Mouse (Mus musculus) neural tube, embryonic 14.5 days (tissue): ENCODE measurements around the gene Ces1b. TPM values are rescaled to one million over a fixed set of nuclear protein-coding genes. Genes with fewer than 3 reads are reported as not detected.

Experiments used
- ATAC-seq: fragments of 200-750 bp; cut with Nextera tagmentation; 2 replicates; pipeline ENCODE4 v1.8.0; 2017; ENCODE audit warnings: low read depth, mild to moderate bottlenecking, moderate TSS enrichment, moderate library complexity
- H3K27ac ChIP-seq: fragments of 300-500 bp; sonication (generic); 2 replicates; pipeline ENCODE4 v1.5.1; 2014; ENCODE audit warnings: low read depth, mild to moderate bottlenecking, control low read depth, low read length, moderate library complexity, mixed read lengths
- H3K27me3 ChIP-seq: fragments of 300-500 bp; sonication (generic); 2 replicates; pipeline ENCODE4 v1.6.1; 2014; ENCODE audit warnings: low read length; ENCODE audit not compliant: control insufficient read depth, insufficient read depth
- H3K36me3 ChIP-seq: fragments of 300-500 bp; sonication (generic); 2 replicates; pipeline ENCODE4 v1.6.1; 2014; ENCODE audit warnings: low read length, mixed read lengths; ENCODE audit not compliant: control insufficient read depth, insufficient read depth
- H3K4me1 ChIP-seq: fragments of 300-500 bp; sonication (generic); 2 replicates; pipeline ENCODE4 v1.6.1; 2014; ENCODE audit warnings: low read length; ENCODE audit not compliant: control insufficient read depth, insufficient read depth
- H3K4me2 ChIP-seq: fragments of 300-500 bp; sonication (generic); 2 replicates; pipeline ENCODE4 v1.6.1; 2014; ENCODE audit warnings: mild to moderate bottlenecking, low read depth, low read length, control low read depth
- H3K4me3 ChIP-seq: fragments of 300-500 bp; sonication (generic); 2 replicates; pipeline ENCODE4 v1.5.1; 2014; ENCODE audit warnings: low read depth, low read length, control low read depth, mixed read lengths
- H3K9ac ChIP-seq: fragments of 300-500 bp; sonication (generic); replicated peaks from 2 replicates; pipeline ENCODE4 v1.6.1; 2014; ENCODE audit warnings: low read depth, mild to moderate bottlenecking, control low read depth, low read length, mixed read lengths
- H3K9me3 ChIP-seq: fragments of 300-500 bp; sonication (generic); 2 replicates; pipeline ENCODE4 v1.6.1; 2016; ENCODE audit warnings: low read length; ENCODE audit not compliant: control insufficient read depth
- WGBS: fragments of 180-500 bp; shearing (Covaris S2); extraction: QIAGEN DNeasy Blood & Tissue Kit; methylation state at CpG from one replicate; pipeline ENCODE4 v1.1.7; 2014; 5-methylcytosine and 5-hydroxymethylcytosine counted together
- polyA plus RNA-seq: library from polyadenylated mRNA; unstranded; fragments of >200 nt; fragmentation: Nextera tagmentation; extraction: Ambion mirVana; gene quantifications from 2 replicates; pipeline ENCODE4 v1.2.1, GENCODE M21; 2014

The Ces1b gene
- not detected in 2 replicates for polyA plus RNA-seq

- no peak within 1 kb of the TSS for H3K4me3 ChIP-seq
- WGBS: 87% methylated on average over 2 of the region's 2 CpGs
Observed at GRCm38 (mm10) chr8:93079887-93080286, at the start of gene Ces1b. TSS of gene Ces1b (minus strand) at chr8:93080017.

GRCm38 (mm10) chr8:93126476-93126875, 46.7 kb upstream of the Ces1b start:
- no peak for ATAC-seq

More at GRCm38 (mm10) chr8:93079887-93080286, at the start of gene Ces1b:
- Histone ChIP-seq H3K27me3 (no peaks in the 10 kb centered on the region), H3K27ac (no peak within 1 kb of the TSS), H3K4me2 (no peak within 1 kb of the TSS), H3K9ac (no peak within 1 kb of the TSS), H3K4me1 (no peaks in the 10 kb centered on the region), H3K36me3 (no peaks in the 10 kb centered on the region), H3K9me3 (no peaks in the 10 kb centered on the region)
- no peak for ATAC-seq

DNA sequence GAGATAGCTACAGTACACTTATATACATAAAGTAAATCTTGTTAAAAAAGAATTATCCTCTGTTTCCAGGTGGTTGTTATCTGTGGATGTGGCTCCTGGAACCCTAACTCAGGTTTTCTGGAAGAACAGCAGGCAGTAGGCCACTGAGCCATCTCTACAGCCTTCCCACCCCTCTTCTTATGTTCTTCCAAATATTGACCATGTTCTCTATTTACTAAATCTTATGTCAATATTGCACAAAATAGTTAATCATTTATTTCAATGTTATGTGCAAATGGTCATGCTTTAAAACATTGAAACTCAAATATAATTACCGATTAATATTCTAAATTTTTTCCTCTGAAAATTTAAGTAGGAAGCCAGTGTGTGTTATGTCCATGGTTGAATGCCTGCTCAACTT, 42.2 kb upstream of the Ces1b start:
- Histone ChIP-seq H3K4me1 (no peaks in the 10 kb centered on the region), H3K4me3 (no peak overlapping the region), H3K27me3 (no peaks in the 10 kb centered on the region), H3K36me3 (no peaks in the 10 kb centered on the region), H3K9me3 (no peaks in the 10 kb centered on the region), H3K4me2 (no peak overlapping the region), H3K27ac (no peak overlapping the region), H3K9ac (no peak overlapping the region)
- ATAC-seq: no peak
- WGBS: 93% methylated on average over 1 of the region's 1 CpGs

More at GRCm38 (mm10) chr8:93126476-93126875, 46.7 kb upstream of the Ces1b start:
- H3K4me2 ChIP-seq: no peak overlapping the region
- H3K9ac ChIP-seq: no peak overlapping the region
- no peaks in the 10 kb centered on the region for H3K9me3 ChIP-seq
- H3K27me3 ChIP-seq: no peaks in the 10 kb centered on the region
- no peak overlapping the region for H3K27ac ChIP-seq
- no peak overlapping the region for H3K4me3 ChIP-seq
- no peaks in the 10 kb centered on the region for H3K36me3 ChIP-seq
- 86% methylated on average over 2 of the region's 2 CpGs for WGBS
- H3K4me1 ChIP-seq: no peaks in the 10 kb centered on the region

- H3K9me3 ChIP-seq: no peaks in the 10 kb centered on the region
- H3K27ac ChIP-seq: no peak overlapping the region
- no peak overlapping the region for H3K4me2 ChIP-seq
- ATAC-seq: no peak
- H3K36me3 ChIP-seq: no peaks in the 10 kb centered on the region
- no peaks in the 10 kb centered on the region for H3K4me1 ChIP-seq
- H3K9ac ChIP-seq: no peak overlapping the region
- no peaks in the 10 kb centered on the region for H3K27me3 ChIP-seq
- no peak overlapping the region for H3K4me3 ChIP-seq
Observed at GRCm38 (mm10) chr8:93095376-93095775, 15.6 kb upstream of the Ces1b start.

- WGBS: 53% methylated on average over 1 of the region's 1 CpGs
- H3K9me3 ChIP-seq: no peaks in the 10 kb centered on the region
- no peak overlapping the region for H3K27ac ChIP-seq
- ATAC-seq: no peak
- H3K4me2 ChIP-seq: no peak overlapping the region
- no peaks in the 10 kb centered on the region for H3K27me3 ChIP-seq
- no peaks in the 10 kb centered on the region for H3K36me3 ChIP-seq
- H3K4me1 ChIP-seq: no peaks in the 10 kb centered on the region
- H3K4me3 ChIP-seq: no peak overlapping the region
- no peak overlapping the region for H3K9ac ChIP-seq
Observed at GRCm38 (mm10) chr8:93091324-93091723, 11.5 kb upstream of the Ces1b start.

- H3K9ac ChIP-seq: no peak overlapping the region
- 0% methylated on average over 2 of the region's 2 CpGs for WGBS
- no peak overlapping the region for H3K4me3 ChIP-seq
- no peaks in the 10 kb centered on the region for H3K4me1 ChIP-seq
- no peak overlapping the region for H3K27ac ChIP-seq
- H3K36me3 ChIP-seq: no peaks in the 10 kb centered on the region
- ATAC-seq: no peak; the same call in 1 of the 2 replicates
- no peaks in the 10 kb centered on the region for H3K27me3 ChIP-seq
- no peaks in the 10 kb centered on the region for H3K9me3 ChIP-seq
- H3K4me2 ChIP-seq: no peak overlapping the region
Observed at GRCm38 (mm10) chr8:93088686-93089122, 8.9 kb upstream of the Ces1b start.

DNA sequence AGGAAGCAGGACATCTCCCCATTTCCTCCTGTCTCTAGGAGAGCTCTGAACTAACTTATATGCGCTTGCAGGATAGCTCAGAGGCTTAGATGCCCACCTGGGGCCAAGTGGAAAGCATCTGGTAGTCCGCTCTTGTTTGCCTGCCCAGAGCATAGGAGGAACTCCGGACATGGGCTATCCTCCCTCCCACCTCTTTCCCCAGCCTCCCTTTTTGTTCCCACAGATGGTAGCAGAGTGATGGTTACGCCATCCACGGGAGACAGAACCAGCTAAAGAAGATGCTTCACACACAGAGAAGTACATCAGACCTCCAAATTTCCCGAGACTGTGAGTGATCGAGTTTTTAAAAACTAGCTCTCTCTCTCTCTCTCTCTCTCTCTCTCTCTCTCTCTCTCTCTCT, 8.4 kb upstream of the Ces1b start:
- no peak overlapping the region for H3K9ac ChIP-seq
- WGBS: 37% methylated on average over 7 of the region's 7 CpGs
- no peak for ATAC-seq
- no peaks in the 10 kb centered on the region for H3K36me3 ChIP-seq
- no peaks in the 10 kb centered on the region for H3K9me3 ChIP-seq
- no peaks in the 10 kb centered on the region for H3K27me3 ChIP-seq
- no peak overlapping the region for H3K27ac ChIP-seq
- no peak overlapping the region for H3K4me2 ChIP-seq
- no peak overlapping the region for H3K4me3 ChIP-seq
- H3K4me1 ChIP-seq: no peaks in the 10 kb centered on the region

- WGBS: 96% methylated on average over 4 of the region's 4 CpGs
- H3K4me3 ChIP-seq: no peak overlapping the region
- H3K36me3 ChIP-seq: no peaks in the 10 kb centered on the region
- H3K4me2 ChIP-seq: no peak overlapping the region
- ATAC-seq: no peak
- H3K4me1 ChIP-seq: no peaks in the 10 kb centered on the region
- H3K9ac ChIP-seq: no peak overlapping the region
- H3K9me3 ChIP-seq: no peaks in the 10 kb centered on the region
- no peaks in the 10 kb centered on the region for H3K27me3 ChIP-seq
- H3K27ac ChIP-seq: no peak overlapping the region
Observed at GRCm38 (mm10) chr8:93075251-93075650, 4.6 kb downstream of the Ces1b start.

GRCm38 (mm10) chr8:93063416-93064117, 16.2 kb downstream of the Ces1b start:
- Histone ChIP-seq H3K36me3 (no peaks in the 10 kb centered on the region), H3K27ac (no peak overlapping the region), H3K27me3 (no peaks in the 10 kb centered on the region), H3K9ac (no peak overlapping the region), H3K4me1 (no peaks in the 10 kb centered on the region), H3K4me2 (no peak overlapping the region), H3K9me3 (no peaks in the 10 kb centered on the region), H3K4me3 (no peak overlapping the region)
- WGBS: 18% methylated on average over 3 of the region's 3 CpGs
- ATAC-seq: no peak
